Mouse (Mus musculus) embryonic stem cell, embryonic (primary cell): Measurements from ENCODE around the gene Mras.

ENCODE experiments used
- CTCF ChIA-PET, 4 experiments: fragments of 300-600 bp in 2 of 4; fragments of 350-600 bp in 2 of 4; sonication (Branson Sonifier 250); formaldehyde crosslinking; loops; one replicate each; lab custom pipeline; 2022; ENCODE audit warnings: inconsistent platforms in 2 of 4; lab: Charles Lee
- POLR2A ChIA-PET, 4 experiments: fragments of 300-600 bp in 2 of 4; fragments of 350-600 bp in 2 of 4; sonication (Branson Sonifier 250); formaldehyde crosslinking; loops; one replicate each; lab custom pipeline; 2022; ENCODE audit warnings: antibody characterized with exemption in 4 of 4, inconsistent platforms in 1 of 4; lab: Charles Lee

Mras gene

DNA sequence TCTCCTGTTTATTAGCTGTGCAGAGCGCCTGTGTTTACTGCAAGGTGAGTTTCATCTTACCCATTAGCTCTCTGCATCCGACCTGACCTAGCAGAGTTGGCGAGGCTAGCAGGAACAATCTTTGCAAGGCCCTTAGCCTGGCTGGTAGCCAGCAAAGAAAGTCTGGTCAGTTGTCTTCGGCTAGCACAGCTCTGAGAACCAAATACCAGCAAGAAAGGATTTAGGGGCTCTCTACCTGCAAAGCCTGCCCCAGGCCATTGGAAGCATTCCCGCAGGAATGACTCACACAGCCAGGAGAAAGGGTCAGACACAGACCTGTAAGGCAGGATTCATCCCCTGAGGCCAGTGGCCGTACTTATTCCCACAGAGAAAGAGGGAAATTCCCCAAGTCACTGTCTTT, 36.4 kb downstream of the Mras start:
- ChIA-PET POLR2A (interaction anchor here (0.6 to 6.6 kb wide), 15 partner anchors 10 to 230 kb away, joined by 3 to 67 read pairs (median 6); no protein-coding TSS in a partner anchor), CTCF (interaction anchor here in 2 of 4 experiments (0.6 to 1.4 kb wide), 3 partner anchors 21 to 50 kb away, joined by 3 to 5 read pairs (median 4); no protein-coding TSS in a partner anchor)

DNA sequence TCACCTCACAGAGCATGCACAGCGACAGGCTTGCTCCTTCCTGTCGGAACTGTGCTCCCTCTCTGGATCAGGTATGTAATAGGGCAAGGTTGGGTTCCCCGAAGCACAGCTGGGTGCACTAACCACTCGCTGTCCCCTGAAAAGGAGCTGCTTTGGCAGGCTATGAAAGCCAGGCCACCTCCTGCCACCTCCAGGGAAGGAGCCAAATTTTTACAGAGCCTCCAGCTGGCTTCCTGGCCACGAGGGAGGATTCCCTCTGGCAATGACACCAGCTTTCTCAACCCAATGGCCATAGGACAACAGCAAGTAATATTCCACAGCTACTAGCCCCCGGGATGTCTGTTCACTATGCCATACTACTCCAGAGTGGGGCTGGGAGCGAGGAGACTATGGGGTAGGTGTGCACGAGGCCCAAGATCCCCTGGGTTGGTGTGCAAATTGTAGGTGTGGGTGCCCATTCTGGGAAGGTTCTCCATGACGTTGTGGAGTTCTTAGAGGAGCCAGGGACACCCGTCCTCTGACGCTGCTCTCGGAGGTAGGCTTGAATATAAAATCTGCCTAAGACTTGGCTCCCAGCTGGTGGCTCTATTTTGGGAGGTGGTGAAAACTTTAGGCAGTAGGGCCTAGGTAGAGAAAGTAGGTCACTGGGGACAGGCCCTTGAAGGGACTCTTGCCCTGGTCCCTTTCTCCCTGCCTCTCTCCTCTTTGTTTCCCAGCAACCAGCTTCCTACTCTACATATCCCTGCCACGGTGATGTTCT, 39.9 kb downstream of the Mras start:
- ChIA-PET CTCF (interaction anchor here in 3 of 4 experiments (0.5 to 2.2 kb wide), 5 partner anchors 52 to 190 kb away, joined by 3 to 13 read pairs (median 6); no protein-coding TSS in a partner anchor), POLR2A (interaction anchor here in 2 of 4 experiments (0.9 to 1.9 kb wide), 12 partner anchors 8 to 38 kb away, joined by 3 to 8 read pairs (median 3); no protein-coding TSS in a partner anchor)

DNA sequence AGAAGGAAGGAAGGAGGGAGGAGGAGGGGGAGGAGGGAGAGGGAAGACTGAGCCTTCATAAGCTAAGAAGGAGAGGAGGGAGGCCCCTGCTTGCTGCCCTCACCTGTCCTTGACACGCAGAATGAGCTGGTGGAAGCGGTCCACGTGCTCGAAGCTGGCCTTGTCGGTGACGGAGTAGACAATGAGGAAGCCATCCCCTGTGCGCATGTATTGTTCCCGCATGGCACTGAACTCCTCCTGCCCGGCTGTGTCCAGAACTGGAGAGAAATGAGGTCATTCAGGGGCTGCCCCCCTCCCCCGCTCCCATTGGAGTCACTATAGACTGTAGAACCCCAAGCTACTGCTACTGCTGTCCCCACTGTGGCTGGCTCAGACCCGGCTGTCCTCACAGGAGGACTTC, 42.8 kb downstream of the Mras start:
- POLR2A ChIA-PET: interaction anchor here (0.7 to 2.5 kb wide), 18 partner anchors 8 to 179 kb away, joined by 3 to 17 read pairs (median 5); partner anchors contain the start of gene Esyt3 (in 1 of the 4)
- CTCF ChIA-PET: interaction anchor here in 2 of 4 experiments (1.1 to 1.2 kb wide), 2 partner anchors 26 to 56 kb away, joined by 3 read pairs; no protein-coding TSS in a partner anchor

- ChIA-PET CTCF (no interaction called here), POLR2A (interaction anchor here in 1 of 4 experiments (2.1 to 2.5 kb wide), 2 partner anchors 9 to 10 kb away, joined by 6 to 9 read pairs; no protein-coding TSS in a partner anchor)
Measured at GRCm38 (mm10) chr9:99393146-99393545, 44.0 kb downstream of the Mras start.

- CTCF ChIA-PET: interaction anchor here in 1 of 4 experiments (1.5 kb wide), 1 partner anchor 58 kb away, joined by 4 read pairs; no protein-coding TSS in a partner anchor
- POLR2A ChIA-PET: interaction anchor here in 2 of 4 experiments (1.0 to 3.9 kb wide), 6 partner anchors 10 to 58 kb away, joined by 3 to 19 read pairs (median 6); partner anchors contain the start of gene Mras (in 1 of the 2)
Measured at GRCm38 (mm10) chr9:99391557-99391956, 45.6 kb downstream of the Mras start.

GRCm38 (mm10) chr9:99390716-99391115, 46.5 kb downstream of the Mras start:
- ChIA-PET CTCF (interaction anchor here in 2 of 4 experiments (0.9 to 1.5 kb wide), 2 partner anchors 58 to 411 kb away, joined by 4 read pairs; no protein-coding TSS in a partner anchor), POLR2A (interaction anchor here in 2 of 4 experiments (0.8 to 3.9 kb wide), 14 partner anchors 8 to 178 kb away, joined by 3 to 19 read pairs (median 4); partner anchors contain the start of gene Armc8 (in 1 of the 2))

GRCm38 (mm10) chr9:99390201-99390600, 47.0 kb downstream of the Mras start:
- ChIA-PET POLR2A (interaction anchor here (0.7 to 3.9 kb wide), 23 partner anchors 8 to 789 kb away, joined by 3 to 19 read pairs (median 4); partner anchors contain the start of gene Armc8 (in 1 of the 4)), CTCF (interaction anchor here in 3 of 4 experiments (0.6 to 2.3 kb wide), 7 partner anchors 14 to 410 kb away, joined by 3 to 6 read pairs (median 4); no protein-coding TSS in a partner anchor)

- ChIA-PET POLR2A (interaction anchor here (0.7 to 3.9 kb wide), 19 partner anchors 8 to 789 kb away, joined by 3 to 19 read pairs (median 4); partner anchors contain the start of genes Armc8 (in 1 of the 4) and Cep70 (in 1 of the 4)), CTCF (interaction anchor here in 3 of 4 experiments (0.6 to 2.3 kb wide), 8 partner anchors 13 to 238 kb away, joined by 3 to 7 read pairs (median 4); no protein-coding TSS in a partner anchor)
Measured at GRCm38 (mm10) chr9:99389506-99389905, 47.7 kb downstream of the Mras start.

DNA sequence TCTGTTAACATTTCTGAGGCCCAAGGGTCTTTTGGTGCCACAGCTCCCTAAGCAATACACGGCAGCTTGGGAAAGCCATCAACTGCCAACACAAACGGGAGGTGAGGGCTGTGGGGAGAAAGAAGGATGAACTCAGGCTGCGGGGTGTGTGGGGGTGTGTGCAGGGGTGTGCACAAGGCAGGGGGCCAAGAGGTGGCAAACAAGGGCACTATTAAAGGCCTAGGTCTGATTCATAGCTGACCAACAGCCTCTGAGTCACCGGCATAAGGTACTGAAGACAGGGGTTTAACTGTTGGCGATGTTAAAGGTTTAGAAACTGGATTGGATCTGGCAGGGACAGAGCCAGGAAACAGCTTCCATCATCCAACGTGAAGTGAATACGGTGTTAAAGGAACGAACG, 48.3 kb downstream of the Mras start:
- ChIA-PET POLR2A (interaction anchor here in 2 of 4 experiments (0.6 to 3.9 kb wide), 12 partner anchors 9 to 145 kb away, joined by 3 to 19 read pairs (median 4); partner anchors contain the start of genes Cep70 (in 1 of the 2) and Mras (in 1 of the 2)), CTCF (interaction anchor here (0.6 to 2.3 kb wide), 9 partner anchors 12 to 70 kb away, joined by 3 to 7 read pairs (median 3); partner anchors contain the start of gene Nme9 (in 1 of the 4))

GRCm38 (mm10) chr9:99388078-99388477, 49.1 kb downstream of the Mras start:
- CTCF ChIA-PET: interaction anchor here in 3 of 4 experiments (1.2 to 2.9 kb wide), 6 partner anchors 11 to 63 kb away, joined by 3 to 11 read pairs (median 4); partner anchors contain the start of gene Nme9 (in 1 of the 3)
- POLR2A ChIA-PET: interaction anchor here in 2 of 4 experiments (0.6 to 3.9 kb wide), 12 partner anchors 8 to 144 kb away, joined by 3 to 19 read pairs (median 4); partner anchors contain the start of genes Cep70 (in 1 of the 2) and Mras (in 1 of the 2)

GRCm38 (mm10) chr9:99382556-99382955, 54.6 kb downstream of the Mras start:
- POLR2A ChIA-PET: interaction anchor here in 1 of 4 experiments (0.9 to 1.6 kb wide), 3 partner anchors 12 to 38 kb away, joined by 3 to 6 read pairs (median 4); no protein-coding TSS in a partner anchor
- CTCF ChIA-PET: interaction anchor here in 1 of 4 experiments (0.5 kb wide), 1 partner anchor 210 kb away, joined by 3 read pairs; no protein-coding TSS in a partner anchor

GRCm38 (mm10) chr9:99379194-99379593, 58.0 kb downstream of the Mras start:
- ChIA-PET CTCF (interaction anchor here in 1 of 4 experiments (0.9 kb wide), 1 partner anchor 71 kb away, joined by 4 read pairs; no protein-coding TSS in a partner anchor), POLR2A (interaction anchor here in 2 of 4 experiments (0.7 to 1.6 kb wide), 7 partner anchors 11 to 71 kb away, joined by 3 to 6 read pairs (median 3); no protein-coding TSS in a partner anchor)

DNA sequence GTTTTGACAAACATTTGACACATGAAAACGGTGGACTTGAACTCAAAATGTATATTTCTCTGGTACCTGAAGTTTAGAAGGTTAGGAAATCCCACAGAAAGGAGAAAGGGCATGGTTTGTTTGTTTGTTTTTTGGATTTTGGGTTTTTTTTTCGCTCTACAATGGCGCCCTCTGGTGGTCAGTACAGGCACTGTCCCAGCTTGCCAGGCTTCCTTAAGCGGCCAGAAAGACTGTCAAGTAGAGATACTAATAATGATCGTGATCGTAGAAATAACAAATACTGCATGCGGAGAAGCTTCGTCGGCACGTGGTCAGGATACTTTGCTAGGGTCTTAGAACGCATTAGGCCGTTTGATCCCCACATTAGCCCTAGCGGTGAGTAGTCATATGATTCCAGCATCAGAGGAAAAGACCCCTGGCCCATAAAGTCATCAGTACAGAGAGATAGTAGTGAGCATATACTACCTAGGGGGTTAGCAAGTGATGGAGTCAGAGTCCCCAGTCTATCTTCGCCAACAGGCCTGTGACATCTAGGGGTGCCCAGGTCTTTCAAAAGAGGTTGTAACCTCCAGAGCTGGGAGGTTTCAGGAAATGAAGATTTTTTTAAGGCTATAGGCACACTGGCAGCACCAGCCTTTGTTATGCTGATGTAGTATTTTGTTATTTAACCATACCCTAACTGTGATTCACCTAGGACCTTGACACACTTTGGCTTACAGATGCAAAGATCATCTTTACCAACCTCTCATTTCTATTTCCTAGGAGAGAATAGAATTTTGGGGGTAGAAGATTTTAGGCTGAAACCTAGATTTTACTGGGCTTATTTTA, 60.4 kb downstream of the Mras start:
- ChIA-PET CTCF (interaction anchor here (0.6 to 2.4 kb wide), 46 partner anchors 9 to 1580 kb away, joined by 3 to 19 read pairs (median 4); partner anchors contain the start of genes Cep70 (in 1 of the 4), Esyt3 (in 1 of the 4), Mras (in 1 of the 4) and Nme9 (in 1 of the 4)), POLR2A (interaction anchor here (0.6 to 1.5 kb wide), 16 partner anchors 11 to 448 kb away, joined by 3 to 6 read pairs (median 4); partner anchors contain the start of genes Esyt3 (in 1 of the 4) and Nme9 (in 1 of the 4))

DNA sequence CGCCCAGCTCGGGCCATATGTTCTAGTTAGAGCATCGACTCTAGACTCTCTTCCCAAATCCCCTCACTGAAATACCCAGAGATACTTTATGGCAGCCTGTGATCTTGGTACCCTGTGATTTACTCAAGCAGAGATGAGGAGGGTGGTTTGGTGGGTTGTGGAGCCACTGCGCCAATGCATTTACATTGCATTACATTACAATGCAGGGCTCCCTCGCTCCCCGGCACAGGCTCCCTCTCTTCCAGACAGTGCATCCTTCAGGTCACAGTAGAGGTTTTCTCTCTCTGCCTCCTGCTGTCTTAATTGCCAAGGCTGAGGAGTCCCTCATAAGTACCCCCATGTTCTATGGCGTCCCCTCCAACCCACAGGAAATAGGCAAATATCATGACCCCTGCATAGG, 68.8 kb downstream of the Mras start:
- ChIA-PET POLR2A (interaction anchor here in 2 of 4 experiments (0.6 to 1.2 kb wide), 2 partner anchors 23 to 54 kb away, joined by 3 to 4 read pairs; no protein-coding TSS in a partner anchor), CTCF (interaction anchor here in 2 of 4 experiments (0.7 to 1.7 kb wide), 3 partner anchors 8 to 10 kb away, joined by 3 to 7 read pairs (median 5); partner anchors contain the start of gene Esyt3 (in 1 of the 2))

DNA sequence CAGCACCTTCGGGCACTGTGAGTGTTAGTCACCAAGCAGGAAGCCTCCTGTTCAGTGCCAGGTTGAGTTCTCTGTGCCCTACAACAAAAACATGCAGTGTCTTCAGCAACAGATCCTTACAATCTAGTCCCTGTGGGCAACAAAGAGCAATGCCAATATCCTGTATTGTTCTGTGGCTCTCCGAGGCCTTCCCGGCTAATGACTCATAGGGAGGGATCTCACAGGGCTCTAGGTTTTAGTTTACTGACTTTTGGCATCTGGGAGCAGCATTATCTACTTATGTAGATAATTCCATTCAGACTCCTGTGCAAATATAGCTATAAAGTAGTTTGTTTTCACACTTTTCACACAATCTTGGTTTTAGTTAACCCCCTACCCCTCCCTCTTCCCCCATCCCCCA, 71.3 kb downstream of the Mras start:
- POLR2A ChIA-PET: interaction anchor here in 1 of 4 experiments (1.1 kb wide), 1 partner anchor 8 kb away, joined by 3 read pairs; no protein-coding TSS in a partner anchor

DNA sequence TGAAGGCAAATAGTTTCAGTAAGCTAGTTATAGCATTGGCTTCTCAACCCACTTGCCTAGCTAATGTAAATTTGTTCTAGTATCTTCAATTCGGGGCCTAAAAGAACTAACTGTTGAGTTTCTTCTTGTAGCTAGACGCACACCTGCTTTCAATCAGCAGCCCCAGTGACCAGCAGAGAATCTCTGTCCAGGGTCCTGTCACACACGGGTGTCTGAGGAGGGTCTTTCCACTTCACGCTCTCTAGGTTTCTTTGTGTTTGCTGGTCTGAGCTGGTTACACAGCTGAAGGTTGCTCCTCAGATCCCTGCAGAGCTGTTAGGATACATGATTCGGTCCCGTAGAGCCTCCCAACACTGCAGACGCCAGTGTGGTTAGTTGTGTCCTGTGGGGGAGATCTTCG, 74.1 kb downstream of the Mras start:
- CTCF ChIA-PET: interaction anchor here in 2 of 4 experiments (0.9 to 1.9 kb wide), 2 partner anchors 13 kb away, joined by 4 to 6 read pairs; no protein-coding TSS in a partner anchor

More for the DNA sequence above, 71.3 kb downstream of the Mras start:
- CTCF ChIA-PET: no interaction called here

More for the DNA sequence above, 74.1 kb downstream of the Mras start:
- POLR2A ChIA-PET: interaction anchor here in 3 of 4 experiments (0.5 to 1.7 kb wide), 8 partner anchors 10 to 350 kb away, joined by 3 to 5 read pairs (median 3); no protein-coding TSS in a partner anchor
